Mouse (Mus musculus) bone marrow macrophage, adult 2 months (primary cell): ENCODE results near the gene Fam69b.

Experiments
- CTCF ChIP-seq: IDR thresholded peaks from 2 replicates; pipeline ENCODE4 v1.5.1; 2012; ENCODE audit warnings: low read depth, mild to moderate bottlenecking, low read length, moderate library complexity
- POLR2A ChIP-seq: IDR thresholded peaks from 2 replicates; pipeline ENCODE4 v1.6.1; 2012; ENCODE audit warnings: mild to moderate bottlenecking, low read depth, low read length, borderline replicate concordance

DNA sequence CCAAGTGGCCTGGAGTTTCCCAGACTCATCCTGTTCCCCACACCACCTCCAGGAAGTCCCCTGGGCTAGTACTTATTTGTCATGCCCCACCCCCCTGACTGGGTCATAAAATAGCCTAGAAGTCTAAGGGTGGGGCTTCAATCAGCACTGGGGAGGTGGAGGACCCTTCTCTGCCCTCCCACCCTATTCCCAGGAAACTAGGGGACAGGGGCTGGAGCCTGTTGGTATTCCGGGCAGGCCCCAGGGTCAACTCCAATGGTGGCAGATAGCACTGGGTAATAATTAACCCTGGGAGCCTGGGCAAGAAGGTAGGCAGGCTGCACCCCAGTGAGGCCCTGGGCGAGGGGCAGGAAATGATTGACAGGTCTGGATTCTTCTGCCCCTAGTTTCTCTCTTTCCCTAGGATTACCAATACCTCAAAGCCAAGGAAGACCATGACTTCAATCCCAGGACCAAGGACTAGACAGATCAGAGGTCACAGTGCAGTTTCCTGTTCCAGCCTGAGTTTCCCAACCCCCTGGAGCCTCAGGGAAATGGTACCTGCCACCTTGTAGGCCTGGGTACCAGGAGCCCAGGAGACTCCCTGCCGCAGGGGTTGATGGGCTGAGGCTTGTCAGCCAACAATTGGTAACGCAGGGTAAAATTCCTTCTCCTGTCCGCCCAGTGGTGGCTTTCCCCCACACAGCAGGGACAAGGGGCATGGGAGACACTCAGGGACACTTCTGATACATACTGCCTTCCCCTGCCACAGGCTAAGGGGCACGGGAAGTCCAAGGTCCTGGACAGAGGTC, 33.1 kb upstream of the Fam69b start:
- TF ChIP-seq CTCF (no peak), POLR2A (no peak)
